Mouse (Mus musculus) frontal cortex, adult 2 months (tissue): ENCODE results near the gene Homer2. TPM values are rescaled to one million over a fixed set of nuclear protein-coding genes. Genes with fewer than 3 reads are reported as not detected.

ENCODE experiments used
- DNase-seq, 2 experiments: peaks; one replicate each; pipeline ENCODE4 v3.0.0; 2022; ENCODE audit warnings: low spot score in 1 of 2; ENCODE audit errors: extremely low spot score in 1 of 2
- polyA plus RNA-seq: library from polyadenylated mRNA; depleted of rRNA; stranded (reverse); fragments of >200 nt; gene quantifications from 2 replicates; pipeline ENCODE4 v1.2.3, GENCODE M21; 2012

Homer2 gene
- polyA plus RNA-seq, 1 experiment = 53.0 TPM

- DNase-seq = peak in 1 of 2 experiments; percentile 55
These were observed 1.3 kb downstream of the Homer2 start for GRCm38 (mm10) chr7:81706027-81706415.

- DNase-seq = no peak
These were observed 9.0 kb downstream of the Homer2 start for GRCm38 (mm10) chr7:81698357-81698756.

DNA sequence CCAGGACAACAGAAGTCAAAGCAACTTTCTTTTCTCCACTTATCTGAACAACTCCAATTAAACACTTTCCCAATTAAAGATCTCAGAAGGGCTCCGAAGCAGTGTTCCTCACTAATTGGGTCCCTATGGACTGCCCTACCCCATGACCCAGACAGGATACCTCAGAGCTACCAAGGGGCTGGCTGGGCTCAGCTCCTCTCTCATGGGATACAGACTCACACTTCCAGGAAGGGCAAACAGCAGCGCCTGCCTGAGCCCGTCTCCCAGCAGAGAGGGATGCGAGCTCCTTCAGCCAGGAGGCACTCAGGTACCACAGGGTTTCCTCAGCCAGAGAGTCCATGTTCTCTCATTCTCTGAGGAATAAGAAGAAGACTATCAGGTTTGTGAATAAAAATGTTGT is 9.4 kb downstream of the Homer2 start:
- DNase-seq = no peak

DNA sequence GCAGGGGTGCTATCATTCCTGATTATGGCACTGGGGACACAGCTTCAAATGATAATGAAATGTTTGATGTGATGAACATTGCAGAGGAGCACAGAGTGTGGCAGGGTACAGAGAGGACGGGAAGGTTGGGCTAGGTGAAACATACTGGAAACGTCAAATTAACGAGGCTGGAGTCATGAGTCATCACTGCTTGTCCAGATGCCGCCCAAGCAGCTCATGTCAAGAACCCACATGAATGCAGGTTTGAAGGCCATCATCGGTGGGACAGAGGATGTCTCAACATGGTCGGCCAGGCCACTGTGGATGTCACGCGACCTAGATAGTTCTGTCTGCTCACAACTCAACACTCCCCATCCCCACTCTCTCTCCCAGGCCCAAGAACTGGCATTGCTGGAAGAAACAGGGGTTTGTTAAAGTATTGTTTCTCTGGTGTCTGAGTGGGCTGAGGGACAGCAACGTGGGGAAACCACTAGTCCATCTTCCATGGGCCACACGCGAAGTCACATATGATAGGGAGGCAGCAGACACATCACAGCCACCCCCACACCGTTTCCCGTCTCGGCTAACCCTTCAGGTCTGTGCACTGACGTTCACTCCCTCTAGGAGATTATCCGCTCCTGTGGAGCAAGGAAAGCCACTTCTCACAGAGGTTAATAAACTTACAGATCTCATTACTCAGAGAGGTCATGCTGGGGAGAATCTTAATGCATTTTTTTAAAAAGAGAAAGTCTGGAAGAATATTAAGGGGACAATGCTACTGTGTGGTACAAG is 11.4 kb downstream of the Homer2 start:
- no peak for DNase-seq

DNA sequence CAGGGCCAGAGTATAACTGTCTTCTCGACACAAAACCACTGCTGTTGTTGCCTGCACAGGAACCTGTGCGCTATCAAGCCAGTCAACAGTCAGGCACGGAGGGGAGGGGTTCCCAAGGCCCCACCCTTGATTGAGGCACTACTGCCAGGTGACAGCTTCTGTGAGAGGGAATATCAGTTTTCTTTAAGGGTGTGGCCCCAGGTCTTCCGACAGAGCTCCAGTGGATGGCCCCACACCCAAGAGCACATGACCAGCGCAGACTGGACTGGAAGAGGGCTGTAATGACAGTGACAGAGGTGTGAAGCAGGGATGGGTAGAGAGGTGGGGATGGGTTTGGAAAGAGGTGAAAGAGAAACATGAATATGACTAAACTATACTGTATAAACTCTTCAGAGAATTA is 16.3 kb downstream of the Homer2 start:
- DNase-seq = no peak

DNA sequence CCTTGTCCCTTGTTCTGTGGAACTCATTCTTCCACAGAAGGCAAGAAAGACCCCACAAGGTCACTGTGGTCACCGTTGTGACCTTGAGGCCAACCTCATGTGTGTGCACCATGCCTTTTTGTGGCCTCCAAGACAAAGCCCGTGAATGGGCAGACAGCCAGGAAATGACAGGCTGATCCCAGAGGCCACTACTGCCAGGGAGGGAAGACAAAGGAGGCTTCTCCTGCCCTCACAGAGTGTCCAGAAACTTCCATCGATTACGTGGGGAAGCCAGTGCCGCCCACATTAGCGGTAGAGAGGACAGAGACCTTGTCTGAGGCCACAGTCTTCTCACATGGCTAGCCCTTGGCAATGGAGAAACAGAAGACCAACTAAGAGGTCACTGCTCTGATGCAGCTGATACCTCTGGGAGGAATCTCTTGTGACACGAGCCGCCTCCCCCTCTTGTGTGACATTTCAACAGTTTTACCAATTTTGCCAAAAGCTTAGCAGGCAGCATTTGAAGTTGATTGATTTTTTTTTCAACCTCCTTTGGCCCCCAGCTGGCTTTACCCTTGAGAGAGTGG is 18.1 kb downstream of the Homer2 start:
- DNase-seq = no peak

- no peak for DNase-seq
These were observed 18.9 kb downstream of the Homer2 start for GRCm38 (mm10) chr7:81688378-81688777.

- no peak for DNase-seq
These were observed 19.5 kb downstream of the Homer2 start for GRCm38 (mm10) chr7:81687684-81688316.

DNA sequence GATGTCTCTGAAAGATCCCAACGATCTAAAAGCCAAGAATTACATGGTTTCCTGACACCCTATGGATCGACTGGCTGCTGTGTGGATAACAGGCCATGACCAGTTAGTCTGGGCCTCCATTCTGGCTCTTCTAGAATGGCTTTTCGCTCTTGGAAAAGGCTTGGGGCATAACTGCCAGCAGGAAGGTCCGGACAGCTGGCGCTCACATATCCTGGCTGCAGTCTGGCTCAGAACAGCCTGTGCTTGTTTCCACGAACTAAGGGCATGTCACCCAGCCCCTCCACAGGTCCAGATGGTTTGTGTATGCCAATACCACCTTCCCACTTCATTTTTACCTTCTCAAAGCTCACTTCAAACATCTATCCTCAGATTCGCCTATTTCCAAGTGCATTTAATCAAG is 22.0 kb downstream of the Homer2 start:
- no peak for DNase-seq

- DNase-seq = no peak
These were observed 23.4 kb downstream of the Homer2 start for GRCm38 (mm10) chr7:81683779-81684422.

DNA sequence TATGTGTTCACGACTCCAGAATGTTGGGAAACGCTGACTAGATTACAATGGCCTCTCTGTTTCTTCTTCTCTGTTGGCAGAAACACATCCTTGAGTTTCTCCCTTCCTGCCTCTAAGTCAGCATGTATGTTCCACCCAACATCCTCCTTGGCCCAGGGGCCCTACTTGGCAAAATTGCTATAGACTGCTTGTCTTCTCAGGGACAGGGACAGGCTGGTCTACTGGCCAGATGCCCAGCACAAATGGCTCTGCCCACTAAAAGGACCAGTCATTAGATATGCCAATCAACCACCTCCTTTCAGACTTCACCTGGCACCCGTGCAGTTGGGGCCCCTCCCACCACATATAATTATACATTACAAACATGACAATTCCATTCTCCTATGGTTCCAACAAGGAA is 25.9 kb downstream of the Homer2 start:
- no peak for DNase-seq

GRCm38 (mm10) chr7:81673359-81674013 is 33.8 kb downstream of the Homer2 start:
- no peak for DNase-seq

- no peak for DNase-seq
These were observed 34.5 kb downstream of the Homer2 start for GRCm38 (mm10) chr7:81672735-81673291.

GRCm38 (mm10) chr7:81667156-81667555 is 40.2 kb downstream of the Homer2 start:
- no peak for DNase-seq

DNA sequence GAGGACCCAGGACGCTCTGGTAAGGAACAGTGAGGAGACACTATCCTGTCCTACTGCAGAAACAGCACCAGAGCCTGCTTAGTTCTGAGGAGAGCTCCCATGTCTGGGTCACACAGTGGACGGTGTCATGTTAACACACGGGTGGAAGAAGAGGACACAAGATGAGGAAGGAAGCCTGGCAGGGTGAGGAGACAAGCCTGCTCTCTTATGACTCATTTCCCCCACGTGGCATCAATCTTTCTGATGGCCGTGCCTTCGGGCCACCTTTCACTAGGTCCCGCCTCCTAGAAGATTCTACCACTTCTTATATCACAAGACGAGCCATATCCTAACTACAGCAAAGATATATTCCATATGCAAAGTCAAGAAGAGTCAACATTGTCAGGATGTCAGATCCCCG is 40.7 kb downstream of the Homer2 start:
- DNase-seq = no peak

DNA sequence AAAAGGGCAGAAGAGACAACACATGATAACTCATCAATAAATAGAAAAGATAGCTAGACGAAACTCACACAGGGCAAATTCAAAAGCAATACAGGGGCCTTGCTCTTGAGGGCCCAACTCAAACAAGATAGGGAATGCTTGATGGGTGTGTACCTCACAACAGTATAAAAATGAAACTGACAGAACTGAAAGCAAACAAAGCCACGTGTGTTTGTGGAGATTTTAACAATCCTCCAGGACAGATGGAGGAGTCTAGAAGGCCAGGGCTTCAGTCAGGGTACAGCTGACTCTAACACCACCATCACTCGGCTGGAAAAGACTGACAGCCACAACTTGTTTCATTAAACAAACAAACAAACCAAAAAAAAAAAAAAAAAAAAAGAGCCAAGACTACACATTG is 44.3 kb downstream of the Homer2 start:
- no peak for DNase-seq

- DNase-seq = no peak
These were observed 49.5 kb downstream of the Homer2 start for GRCm38 (mm10) chr7:81657631-81658347.

GRCm38 (mm10) chr7:81657055-81657454 is 50.3 kb downstream of the Homer2 start:
- no peak for DNase-seq

DNA sequence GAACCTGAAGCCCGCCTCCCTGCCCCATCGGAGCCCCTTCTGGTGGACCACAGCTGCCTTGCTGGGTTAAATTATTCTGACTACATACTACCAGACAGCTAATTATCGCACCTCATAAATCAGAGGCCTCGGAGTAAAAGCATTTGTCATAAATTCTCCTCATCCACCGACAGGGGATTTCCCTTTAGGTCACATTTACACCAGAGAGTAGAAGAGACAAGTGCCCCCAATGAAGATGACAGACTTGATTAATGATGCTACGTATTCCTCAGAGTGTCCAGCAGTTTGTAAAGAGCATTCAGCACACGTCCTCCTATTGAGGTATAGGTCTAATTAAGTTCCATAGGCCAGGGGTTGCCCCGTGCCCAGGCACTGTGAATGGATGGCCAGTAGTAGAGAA is 50.7 kb downstream of the Homer2 start:
- DNase-seq = no peak
